Mouse (Mus musculus): Measurements from ENCODE around the gene Skor1. TPM values are rescaled to one million over a fixed set of nuclear protein-coding genes. Genes with fewer than 3 reads are reported as not detected.

The Skor1 gene
- polyA plus RNA-seq, 1 experiment from 2014 or later, result 7.7 TPM

- Histone ChIP-seq H3K4me2 (ENCODE audit: low read depth) (peak overlapping the region; percentile 30), H3K9me3 (ENCODE audit: control insufficient read depth, low read length) (no peaks in the 10 kb centered on the region), H3K4me3 (ENCODE audit: low read depth, low read length) (peak overlapping the region; percentile 22), H3K27me3 (ENCODE audit: control insufficient read depth, insufficient read depth, low read length) (peaks cover 100% of the 10 kb centered on the region), H3K4me1 (ENCODE audit: control insufficient read depth, insufficient read depth, low read length) (peaks cover 25% of the 10 kb centered on the region), H3K36me3 (ENCODE audit: control insufficient read depth, insufficient read depth, low read length) (no peaks in the 10 kb centered on the region), H3K9ac (ENCODE audit: low read length) (peak overlapping the region; percentile 32), H3K27ac (ENCODE audit: low read depth, low read length) (0 out of 2 replicates have a peak overlapping the region, but pooled peaks have one; percentile 20)
- peak; percentile 59 for DNase-seq (ENCODE audit: low spot score)
- WGBS, result under 1% methylated on average over 70 of the region's 73 CpGs
- ATAC-seq (ENCODE audit: insufficient read depth, low FRiP score, low TSS enrichment), result no peak
Observed at GRCm38 (mm10) chr9:63145249-63146125, 3.3 kb downstream of the Skor1 start.

- Histone ChIP-seq H3K27me3 (ENCODE audit: control insufficient read depth, insufficient read depth, low read length) (peaks cover 100% of the 10 kb centered on the region), H3K9me3 (ENCODE audit: control insufficient read depth, low read length) (no peaks in the 10 kb centered on the region), H3K4me1 (ENCODE audit: control insufficient read depth, insufficient read depth, low read length) (peaks cover 22% of the 10 kb centered on the region), H3K36me3 (ENCODE audit: control insufficient read depth, insufficient read depth, low read length) (no peaks in the 10 kb centered on the region), H3K4me3 (ENCODE audit: low read depth, low read length) (peak overlapping the region; percentile 22), H3K9ac (ENCODE audit: low read length) (peak overlapping the region; percentile 20), H3K4me2 (ENCODE audit: low read depth) (peak overlapping the region; percentile 22), H3K27ac (ENCODE audit: low read depth, low read length) (0 out of 2 replicates have a peak overlapping the region, but pooled peaks have one; percentile 20)
- DNase-seq (ENCODE audit: low spot score) (peak; percentile 53), ATAC-seq (ENCODE audit: insufficient read depth, low FRiP score, low TSS enrichment) (no peak)
- 1% methylated on average over 71 of the region's 80 CpGs for WGBS
Observed at GRCm38 (mm10) chr9:63144502-63145248, 4.1 kb downstream of the Skor1 start.

GRCm38 (mm10) chr9:63143641-63144501 is 4.9 kb downstream of the Skor1 start:
- ATAC-seq (ENCODE audit: insufficient read depth, low FRiP score, low TSS enrichment), result no peak
- Histone ChIP-seq H3K4me1 (ENCODE audit: control insufficient read depth, insufficient read depth, low read length) (peaks cover 16% of the 10 kb centered on the region), H3K9me3 (ENCODE audit: control insufficient read depth, low read length) (no peaks in the 10 kb centered on the region), H3K4me2 (ENCODE audit: low read depth) (peak overlapping the region; percentile 22), H3K36me3 (ENCODE audit: control insufficient read depth, insufficient read depth, low read length) (no peaks in the 10 kb centered on the region), H3K27me3 (ENCODE audit: control insufficient read depth, insufficient read depth, low read length) (peaks cover 100% of the 10 kb centered on the region), H3K9ac (ENCODE audit: low read length) (peak overlapping the region; percentile 20), H3K27ac (ENCODE audit: low read depth, low read length) (no peak overlapping the region), H3K4me3 (ENCODE audit: low read depth, low read length) (peak overlapping the region; percentile 22)
- peak; percentile 54 for DNase-seq (ENCODE audit: low spot score)
- WGBS, result under 1% methylated on average over 47 of the region's 47 CpGs

GRCm38 (mm10) chr9:63143227-63143626 is 5.5 kb downstream of the Skor1 start:
- peaks cover 15% of the 10 kb centered on the region for H3K4me1 ChIP-seq (ENCODE audit: control insufficient read depth, insufficient read depth, low read length)
- H3K4me3 ChIP-seq (ENCODE audit: low read depth, low read length), result peak overlapping the region; percentile 22
- H3K9ac ChIP-seq (ENCODE audit: low read length), result peak overlapping the region; percentile 22; the same call in 1 of the 2 replicates
- no peaks in the 10 kb centered on the region for H3K36me3 ChIP-seq (ENCODE audit: control insufficient read depth, insufficient read depth, low read length)
- under 1% methylated on average over 25 of the region's 25 CpGs for WGBS
- ATAC-seq (ENCODE audit: insufficient read depth, low FRiP score, low TSS enrichment) (no peak), DNase-seq (ENCODE audit: low spot score) (no peak)
- H3K27ac ChIP-seq (ENCODE audit: low read depth, low read length), result 0 out of 2 replicates have a peak overlapping the region, but pooled peaks have one; percentile 39
- no peaks in the 10 kb centered on the region for H3K9me3 ChIP-seq (ENCODE audit: control insufficient read depth, low read length)
- peak overlapping the region; percentile 8 for H3K4me2 ChIP-seq (ENCODE audit: low read depth)
- peaks cover 100% of the 10 kb centered on the region for H3K27me3 ChIP-seq (ENCODE audit: control insufficient read depth, insufficient read depth, low read length)

- ATAC-seq (ENCODE audit: insufficient read depth, low FRiP score, low TSS enrichment) (no peak), DNase-seq (ENCODE audit: low spot score) (peak; percentile 49)
- Histone ChIP-seq H3K4me2 (ENCODE audit: low read depth) (peak overlapping the region; percentile 24), H3K4me3 (ENCODE audit: low read depth, low read length) (peak overlapping the region; percentile 27), H3K9ac (ENCODE audit: low read length) (peak overlapping the region; percentile 1; the same call in 1 of the 2 replicates), H3K27ac (ENCODE audit: low read depth, low read length) (0 out of 2 replicates have a peak overlapping the region, but pooled peaks have one; percentile 39), H3K27me3 (ENCODE audit: control insufficient read depth, insufficient read depth, low read length) (peaks cover 100% of the 10 kb centered on the region), H3K9me3 (ENCODE audit: control insufficient read depth, low read length) (no peaks in the 10 kb centered on the region), H3K36me3 (ENCODE audit: control insufficient read depth, insufficient read depth, low read length) (no peaks in the 10 kb centered on the region), H3K4me1 (ENCODE audit: control insufficient read depth, insufficient read depth, low read length) (peaks cover 15% of the 10 kb centered on the region)
- WGBS, result under 1% methylated on average over 42 of the region's 42 CpGs
Observed at GRCm38 (mm10) chr9:63142335-63143036, 6.3 kb downstream of the Skor1 start.

GRCm38 (mm10) chr9:63141641-63142334 is 7.0 kb downstream of the Skor1 start:
- H3K9ac ChIP-seq (ENCODE audit: low read length), result no peak overlapping the region
- peak overlapping the region; percentile 24 for H3K4me2 ChIP-seq (ENCODE audit: low read depth)
- peak; percentile 29 for DNase-seq (ENCODE audit: low spot score)
- no peaks in the 10 kb centered on the region for H3K36me3 ChIP-seq (ENCODE audit: control insufficient read depth, insufficient read depth, low read length)
- H3K4me1 ChIP-seq (ENCODE audit: control insufficient read depth, insufficient read depth, low read length), result peaks cover 12% of the 10 kb centered on the region
- H3K27ac ChIP-seq (ENCODE audit: low read depth, low read length), result no peak overlapping the region
- WGBS, result 2% methylated on average over 24 of the region's 24 CpGs
- peak overlapping the region; percentile 27 for H3K4me3 ChIP-seq (ENCODE audit: low read depth, low read length)
- ATAC-seq (ENCODE audit: insufficient read depth, low FRiP score, low TSS enrichment), result no peak
- H3K27me3 ChIP-seq (ENCODE audit: control insufficient read depth, insufficient read depth, low read length), result peaks cover 100% of the 10 kb centered on the region
- no peaks in the 10 kb centered on the region for H3K9me3 ChIP-seq (ENCODE audit: control insufficient read depth, low read length)

- ATAC-seq (ENCODE audit: insufficient read depth, low FRiP score, low TSS enrichment) (no peak), DNase-seq (ENCODE audit: low spot score) (no peak)
- Histone ChIP-seq H3K4me2 (ENCODE audit: low read depth) (peak overlapping the region; percentile 22), H3K9me3 (ENCODE audit: control insufficient read depth, low read length) (no peaks in the 10 kb centered on the region), H3K27me3 (ENCODE audit: control insufficient read depth, insufficient read depth, low read length) (peaks cover 99% of the 10 kb centered on the region), H3K4me3 (ENCODE audit: low read depth, low read length) (0 out of 2 replicates have a peak overlapping the region, but pooled peaks have one; percentile 4), H3K9ac (ENCODE audit: low read length) (no peak overlapping the region), H3K27ac (ENCODE audit: low read depth, low read length) (no peak overlapping the region), H3K4me1 (ENCODE audit: control insufficient read depth, insufficient read depth, low read length) (peaks cover 7% of the 10 kb centered on the region; the same call in 1 of the 2 replicates), H3K36me3 (ENCODE audit: control insufficient read depth, insufficient read depth, low read length) (no peaks in the 10 kb centered on the region)
- 3% methylated on average over 9 of the region's 9 CpGs for WGBS
Observed at GRCm38 (mm10) chr9:63140211-63140610, 8.6 kb downstream of the Skor1 start.

Measured in neural tube, embryonic 11.5 days (tissue).